Mouse (Mus musculus): Measurements from ENCODE around the gene Lrrtm3. TPM values are rescaled to one million over a fixed set of nuclear protein-coding genes. Genes with fewer than 3 reads are reported as not detected.

The Lrrtm3 gene
- polyA plus RNA-seq, 1 experiment: not detected

DNA sequence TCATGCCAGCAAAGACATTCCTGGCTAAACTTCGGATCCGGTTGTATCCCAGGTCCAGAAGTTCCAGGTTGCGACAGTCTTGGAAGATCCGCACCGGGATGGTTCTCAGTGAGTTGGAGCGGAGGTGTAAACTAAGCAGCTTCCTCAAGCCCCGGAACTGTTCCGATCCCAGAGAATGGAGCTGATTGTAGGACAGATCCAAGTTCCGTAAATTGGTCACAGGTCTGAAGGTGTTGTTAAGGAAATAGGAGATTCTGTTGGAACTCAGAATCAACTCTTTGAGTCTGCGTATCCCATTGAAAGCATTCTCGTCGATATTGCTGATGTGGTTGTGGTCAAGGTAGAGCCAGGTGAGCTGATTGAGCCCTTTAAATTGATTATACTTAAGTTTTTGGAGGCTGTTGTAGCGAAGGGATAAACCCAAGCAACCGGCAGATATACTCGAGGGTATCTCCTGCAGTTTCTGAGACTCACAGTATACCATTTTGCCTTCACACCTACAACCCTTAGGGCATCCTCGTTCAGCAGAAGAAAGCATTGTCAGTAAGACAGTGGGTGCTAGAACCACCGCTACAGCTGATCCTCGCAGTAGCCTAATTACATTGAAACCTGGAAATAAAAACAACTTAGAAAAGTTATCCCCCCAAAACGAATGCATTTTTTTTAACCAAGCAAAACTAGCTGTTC lies 1.2 kb downstream of the Lrrtm3 start:
- no peaks in the 10 kb centered on the region; the same call in 1 of the 2 replicates for H3K27me3 ChIP-seq (replicated peaks; ENCODE audit: control insufficient read depth, insufficient read depth, low read length)
- no peak overlapping the region for H3K27ac ChIP-seq (ENCODE audit: insufficient read depth, low read depth, low read length)
- H3K4me3 ChIP-seq (ENCODE audit: insufficient read depth, low read depth, low read length): no peak overlapping the region
- H3K4me1 ChIP-seq (ENCODE audit: control insufficient read depth, insufficient read depth, low read length): no peaks in the 10 kb centered on the region; the same call in 1 of the 2 replicates
- 24% methylated on average over 19 of the region's 19 CpGs for WGBS
- no peak for DNase-seq
- TF ChIP-seq POLR2A (IDR thresholded peaks at IDR 0.05; ENCODE audit: low read depth, low read length): no peak
- no peaks in the 10 kb centered on the region for H3K36me3 ChIP-seq (ENCODE audit: control insufficient read depth, insufficient read depth, low read length)

DNA sequence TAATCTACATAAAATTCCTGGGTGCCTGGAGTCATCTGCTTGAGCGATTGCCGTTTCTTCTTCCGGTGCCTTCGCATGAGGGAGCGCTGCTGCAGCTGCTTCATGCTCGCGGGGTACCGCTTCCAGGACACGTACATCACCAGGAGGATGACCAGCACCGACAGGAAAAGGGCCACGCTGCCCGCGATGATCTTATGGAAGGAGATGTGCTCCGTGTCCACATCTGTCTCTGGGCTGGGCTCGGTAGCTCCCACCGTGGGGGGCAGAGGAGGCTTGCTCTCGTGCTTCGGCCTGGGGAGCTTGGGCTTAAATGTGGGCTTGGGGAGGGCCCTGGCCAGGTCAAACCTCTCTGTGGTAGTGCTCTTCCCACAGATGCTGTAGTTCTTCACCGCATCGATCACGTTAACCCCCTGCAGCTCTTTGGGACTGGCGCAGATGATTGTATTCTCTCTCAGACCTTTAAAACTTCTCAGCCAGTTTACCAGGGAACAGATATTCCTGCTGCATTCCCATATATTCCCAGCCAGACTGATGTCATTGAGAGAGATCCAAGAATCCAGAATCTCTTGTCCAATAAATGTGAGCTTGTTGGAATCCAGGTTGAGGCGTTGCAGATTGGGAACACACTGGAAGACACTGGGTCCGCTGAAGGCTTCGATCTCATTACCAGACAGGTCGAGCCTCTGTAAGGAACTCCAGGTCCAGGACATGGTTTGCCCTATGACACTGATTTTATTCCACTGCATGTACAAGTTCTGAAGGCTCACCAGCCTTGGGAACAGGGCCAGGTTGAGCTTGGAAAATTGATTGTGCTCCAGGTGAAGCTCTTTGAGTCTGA lies 1.9 kb downstream of the Lrrtm3 start:
- no peak for DNase-seq
- no peaks in the 10 kb centered on the region; the same call in 1 of the 2 replicates for H3K4me1 ChIP-seq (ENCODE audit: control insufficient read depth, insufficient read depth, low read length)
- no peak overlapping the region for H3K27ac ChIP-seq (ENCODE audit: insufficient read depth, low read depth, low read length)
- no peaks in the 10 kb centered on the region; the same call in 1 of the 2 replicates for H3K27me3 ChIP-seq (replicated peaks; ENCODE audit: control insufficient read depth, insufficient read depth, low read length)
- 9% methylated on average over 26 of the region's 26 CpGs for WGBS
- peak overlapping the region; percentile 8; the same call in 1 of the 2 replicates for H3K4me3 ChIP-seq (ENCODE audit: insufficient read depth, low read depth, low read length)
- no peak for TF ChIP-seq POLR2A (IDR thresholded peaks at IDR 0.05; ENCODE audit: low read depth, low read length)
- TF ChIP-seq CTCF (conservative IDR thresholded peaks at IDR 0.05; ENCODE audit: insufficient read depth, insufficient read length, low read depth, low read length): no peak
- no peaks in the 10 kb centered on the region for H3K36me3 ChIP-seq (ENCODE audit: control insufficient read depth, insufficient read depth, low read length)

DNA sequence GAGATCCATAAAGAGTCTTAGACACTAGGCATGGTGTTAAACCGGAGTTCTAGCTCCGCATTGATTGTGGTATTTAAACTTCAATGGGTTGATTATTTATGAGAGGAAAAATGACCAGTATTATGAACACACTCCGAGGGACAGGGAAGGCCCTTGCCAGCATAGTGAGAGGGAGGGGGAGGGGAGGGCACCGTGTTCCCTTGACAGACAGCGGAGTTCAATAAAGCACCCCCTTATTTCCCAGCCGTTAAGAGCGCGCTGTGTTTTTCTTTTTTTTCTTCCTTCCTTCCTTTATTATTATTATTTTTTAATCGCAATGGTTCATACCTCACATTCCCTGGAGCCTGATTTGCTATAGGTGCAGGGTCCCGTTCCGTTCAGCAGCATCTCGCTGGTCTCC lies 2.6 kb downstream of the Lrrtm3 start:
- no peaks in the 10 kb centered on the region; the same call in 1 of the 2 replicates for H3K27me3 ChIP-seq (replicated peaks; ENCODE audit: control insufficient read depth, insufficient read depth, low read length)
- H3K36me3 ChIP-seq (ENCODE audit: control insufficient read depth, insufficient read depth, low read length): no peaks in the 10 kb centered on the region
- no peaks in the 10 kb centered on the region; the same call in 1 of the 2 replicates for H3K4me1 ChIP-seq (ENCODE audit: control insufficient read depth, insufficient read depth, low read length)
- no peak overlapping the region for H3K27ac ChIP-seq (ENCODE audit: insufficient read depth, low read depth, low read length)
- no peak for DNase-seq
- 3% methylated on average over 12 of the region's 12 CpGs for WGBS
- no peak for TF ChIP-seq POLR2A (IDR thresholded peaks at IDR 0.05; ENCODE audit: low read depth, low read length)
- no peak for TF ChIP-seq CTCF (conservative IDR thresholded peaks at IDR 0.05; ENCODE audit: insufficient read depth, insufficient read length, low read depth, low read length)
- no peak overlapping the region for H3K4me3 ChIP-seq (ENCODE audit: insufficient read depth, low read depth, low read length)

DNA sequence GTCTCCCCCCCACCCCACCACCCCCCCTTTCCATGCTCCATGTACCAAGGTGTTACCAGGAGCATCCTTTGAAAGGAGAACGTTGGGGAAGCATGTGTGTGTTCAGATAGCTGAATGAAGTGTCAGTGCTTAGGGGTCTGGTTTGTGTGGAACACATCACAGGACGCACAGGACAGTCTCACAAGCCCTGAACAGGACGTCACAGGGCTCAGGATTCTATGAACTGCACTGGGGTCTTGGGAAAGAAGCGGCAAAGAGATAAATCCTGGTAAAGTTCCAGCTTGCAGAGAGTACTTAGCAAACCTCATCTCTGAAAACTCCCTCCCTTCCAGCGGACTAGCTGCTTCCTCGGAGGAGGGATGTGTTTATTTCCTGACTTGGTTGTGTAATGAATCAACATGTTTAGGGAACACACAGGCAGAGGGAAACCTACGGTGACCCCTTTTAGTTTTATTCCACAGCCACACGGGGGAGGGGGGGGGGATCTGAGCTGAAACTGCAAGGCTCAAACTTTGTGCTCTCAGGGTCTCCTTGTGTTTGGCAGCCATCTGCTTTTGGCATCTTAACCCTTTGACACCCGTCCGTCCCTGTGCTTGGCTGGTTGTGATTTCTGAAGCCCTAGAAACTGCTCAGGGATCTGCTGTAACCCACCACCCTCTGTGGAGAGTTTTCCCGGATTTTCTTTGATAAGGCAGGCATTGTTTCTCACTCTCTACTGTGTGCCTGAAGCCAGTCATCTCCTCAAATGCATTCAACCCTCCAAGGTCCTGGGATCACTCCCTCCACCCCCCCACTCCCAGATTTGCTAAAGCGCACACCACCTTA lies 3.3 kb downstream of the Lrrtm3 start:
- DNase-seq: no peak
- Histone ChIP-seq H3K27ac (ENCODE audit: insufficient read depth, low read depth, low read length) (no peak overlapping the region), H3K4me3 (ENCODE audit: insufficient read depth, low read depth, low read length) (no peak overlapping the region), H3K27me3 (replicated peaks; ENCODE audit: control insufficient read depth, insufficient read depth, low read length) (no peaks in the 10 kb centered on the region; the same call in 1 of the 2 replicates), H3K36me3 (ENCODE audit: control insufficient read depth, insufficient read depth, low read length) (no peaks in the 10 kb centered on the region), H3K4me1 (ENCODE audit: control insufficient read depth, insufficient read depth, low read length) (no peaks in the 10 kb centered on the region; the same call in 1 of the 2 replicates)
- TF ChIP-seq CTCF (conservative IDR thresholded peaks at IDR 0.05; ENCODE audit: insufficient read depth, insufficient read length, low read depth, low read length) (no peak), POLR2A (IDR thresholded peaks at IDR 0.05; ENCODE audit: low read depth, low read length) (no peak)
- 7% methylated on average over 12 of the region's 12 CpGs for WGBS

DNA sequence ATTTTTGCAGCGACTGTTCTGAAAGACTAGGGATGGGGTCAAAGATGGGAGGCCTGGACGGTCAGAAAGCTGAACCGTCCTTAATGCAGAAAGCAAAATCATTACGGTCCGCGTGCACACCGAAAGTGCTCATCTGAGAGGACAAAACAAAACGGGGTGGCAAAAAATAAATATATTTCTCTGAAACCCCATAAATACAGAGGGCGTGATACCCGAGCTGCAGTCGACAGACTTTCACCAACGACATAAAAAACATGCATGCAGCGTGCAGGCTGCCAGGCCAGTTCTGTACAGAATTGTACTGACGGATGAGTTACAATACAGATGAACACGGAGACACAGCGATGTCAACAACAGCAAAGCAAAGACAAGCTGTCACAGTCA lies 3.9 kb downstream of the Lrrtm3 start:
- Histone ChIP-seq H3K4me3 (ENCODE audit: insufficient read depth, low read depth, low read length) (no peak overlapping the region), H3K27me3 (replicated peaks; ENCODE audit: control insufficient read depth, insufficient read depth, low read length) (no peaks in the 10 kb centered on the region; the same call in 1 of the 2 replicates), H3K36me3 (ENCODE audit: control insufficient read depth, insufficient read depth, low read length) (no peaks in the 10 kb centered on the region), H3K27ac (ENCODE audit: insufficient read depth, low read depth, low read length) (no peak overlapping the region), H3K4me1 (ENCODE audit: control insufficient read depth, insufficient read depth, low read length) (no peaks in the 10 kb centered on the region; the same call in 1 of the 2 replicates)
- no peak for DNase-seq
- TF ChIP-seq POLR2A (IDR thresholded peaks at IDR 0.05; ENCODE audit: low read depth, low read length) (no peak), CTCF (conservative IDR thresholded peaks at IDR 0.05; ENCODE audit: insufficient read depth, insufficient read length, low read depth, low read length) (no peak)
- 72% methylated on average over 16 of the region's 16 CpGs for WGBS

DNA sequence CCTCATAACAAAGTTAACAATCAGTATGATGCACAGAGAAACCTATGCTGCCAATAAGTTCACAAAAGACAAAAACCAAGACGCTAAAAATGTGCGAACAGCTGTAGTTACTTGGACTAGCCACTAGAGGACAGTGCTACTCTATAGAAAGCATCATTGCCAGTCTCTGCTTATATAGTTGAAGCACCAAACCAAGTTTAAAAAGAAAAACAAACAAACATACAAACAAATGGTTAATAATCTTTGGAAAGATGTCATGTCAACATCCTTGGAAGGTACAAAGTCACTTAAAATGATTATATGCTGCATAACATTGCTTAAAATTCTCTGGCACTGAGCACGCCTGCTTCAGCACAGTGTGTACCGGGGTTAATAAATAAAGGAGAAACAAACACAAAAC lies 5.6 kb downstream of the Lrrtm3 start:
- WGBS: 21% methylated on average over 4 of the region's 4 CpGs
- peak; percentile 27 for DNase-seq
- no peak overlapping the region for H3K4me3 ChIP-seq (ENCODE audit: insufficient read depth, low read depth, low read length)

More for the DNA sequence above, 5.6 kb downstream of the Lrrtm3 start:
- H3K4me1 ChIP-seq (ENCODE audit: control insufficient read depth, insufficient read depth, low read length): no peaks in the 10 kb centered on the region; the same call in 1 of the 2 replicates
- TF ChIP-seq CTCF (conservative IDR thresholded peaks at IDR 0.05; ENCODE audit: insufficient read depth, insufficient read length, low read depth, low read length) (peak; percentile 36; the same call in 1 of the 2 replicates), POLR2A (IDR thresholded peaks at IDR 0.05; ENCODE audit: low read depth, low read length) (no peak)
- H3K27ac ChIP-seq (ENCODE audit: insufficient read depth, low read depth, low read length): no peak overlapping the region
- no peaks in the 10 kb centered on the region for H3K36me3 ChIP-seq (ENCODE audit: control insufficient read depth, insufficient read depth, low read length)
- no peaks in the 10 kb centered on the region; the same call in 1 of the 2 replicates for H3K27me3 ChIP-seq (replicated peaks; ENCODE audit: control insufficient read depth, insufficient read depth, low read length)
